Mouse (Mus musculus): ENCODE data around the gene Thbs1. TPM values are rescaled to one million over a fixed set of nuclear protein-coding genes. Genes with fewer than 3 reads are reported as not detected.

The Thbs1 gene
- polyA plus RNA-seq, 1 experiment, result 126 TPM

- TF ChIP-seq CEBPB (IDR thresholded peaks at IDR 0.05; ENCODE audit: low read depth), result peak; percentile 26
- TF ChIP-seq CTCF (IDR thresholded peaks at IDR 0.05; ENCODE audit: control insufficient read depth, insufficient read depth, insufficient read length), result no peak
- no peak for TF ChIP-seq FOSL1 (IDR thresholded peaks at IDR 0.05; ENCODE audit: insufficient read depth, low read length, poor library complexity, severe bottlenecking)
- no peak for TF ChIP-seq MYOG (IDR thresholded peaks at IDR 0.05; ENCODE audit: control insufficient read depth, extremely low read depth, insufficient read length)
- no peak for TF ChIP-seq MYOD1 (IDR thresholded peaks at IDR 0.05; ENCODE audit: control insufficient read depth, insufficient read length, low read depth)
- TF ChIP-seq MAX (IDR thresholded peaks at IDR 0.05), result no peak
- no peaks in the 10 kb centered on the region for H3K79me2 ChIP-seq (ENCODE audit: control insufficient read depth, insufficient read depth)
- H3K36me3 ChIP-seq (ENCODE audit: control insufficient read depth, insufficient read depth), result no peaks in the 10 kb centered on the region
- peaks cover 3% of the 10 kb centered on the region for H3K27me3 ChIP-seq (ENCODE audit: control insufficient read depth, insufficient read depth, insufficient read length)
- no peaks in the 10 kb centered on the region for H3K79me3 ChIP-seq (ENCODE audit: low read depth)
- H3K4me3 ChIP-seq (ENCODE audit: insufficient read depth, poor library complexity, severe bottlenecking), result no peak overlapping the region
- H3ac ChIP-seq (ENCODE audit: control insufficient read depth, insufficient read length, low read depth), result no peak overlapping the region
Observed at GRCm38 (mm10) chr2:118149855-118150563, 38.3 kb downstream of the Thbs1 start.

- no peak overlapping the region for H3ac ChIP-seq (ENCODE audit: control insufficient read depth, insufficient read length, low read depth)
Observed at GRCm38 (mm10) chr2:118158095-118158494, 46.4 kb downstream of the Thbs1 start.

GRCm38 (mm10) chr2:118159126-118159525, 47.5 kb downstream of the Thbs1 start:
- no peak for TF ChIP-seq USF1 (IDR thresholded peaks at IDR 0.05; ENCODE audit: low read depth)
- no peak for TF ChIP-seq MYOD1 (IDR thresholded peaks at IDR 0.05; ENCODE audit: control insufficient read depth, insufficient read length, low read depth)
- no peak for TF ChIP-seq FOSL1 (IDR thresholded peaks at IDR 0.05; ENCODE audit: insufficient read depth, low read length, poor library complexity, severe bottlenecking)
- TF ChIP-seq CEBPB (IDR thresholded peaks at IDR 0.05; ENCODE audit: low read depth), result no peak
- TF ChIP-seq MYOG (IDR thresholded peaks at IDR 0.05; ENCODE audit: control insufficient read depth, extremely low read depth, insufficient read length), result no peak
- TF ChIP-seq CTCF (IDR thresholded peaks at IDR 0.05; ENCODE audit: control insufficient read depth, insufficient read depth, insufficient read length), result no peak
- TF ChIP-seq MAX (IDR thresholded peaks at IDR 0.05), result no peak
- H3K4me3 ChIP-seq (ENCODE audit: insufficient read depth, poor library complexity, severe bottlenecking), result no peak overlapping the region
- no peaks in the 10 kb centered on the region for H3K79me2 ChIP-seq (ENCODE audit: control insufficient read depth, insufficient read depth)
- no peaks in the 10 kb centered on the region for H3K79me3 ChIP-seq (ENCODE audit: low read depth)
- H3ac ChIP-seq (ENCODE audit: control insufficient read depth, insufficient read length, low read depth), result no peak overlapping the region
- no peaks in the 10 kb centered on the region for H3K36me3 ChIP-seq (ENCODE audit: control insufficient read depth, insufficient read depth)
- peaks cover 3% of the 10 kb centered on the region for H3K27me3 ChIP-seq (ENCODE audit: control insufficient read depth, insufficient read depth, insufficient read length)

More at GRCm38 (mm10) chr2:118158095-118158494, 46.4 kb downstream of the Thbs1 start:
- TF ChIP-seq CTCF (IDR thresholded peaks at IDR 0.05; ENCODE audit: control insufficient read depth, insufficient read depth, insufficient read length) (no peak), FOSL1 (IDR thresholded peaks at IDR 0.05; ENCODE audit: insufficient read depth, low read length, poor library complexity, severe bottlenecking) (no peak), MYOG (IDR thresholded peaks at IDR 0.05; ENCODE audit: control insufficient read depth, extremely low read depth, insufficient read length) (no peak), CEBPB (IDR thresholded peaks at IDR 0.05; ENCODE audit: low read depth) (no peak), MAX (IDR thresholded peaks at IDR 0.05) (no peak), USF1 (IDR thresholded peaks at IDR 0.05; ENCODE audit: low read depth) (no peak), MYOD1 (IDR thresholded peaks at IDR 0.05; ENCODE audit: control insufficient read depth, insufficient read length, low read depth) (no peak)
- H3K27me3 ChIP-seq (ENCODE audit: control insufficient read depth, insufficient read depth, insufficient read length), result peaks cover 3% of the 10 kb centered on the region
- no peaks in the 10 kb centered on the region for H3K79me3 ChIP-seq (ENCODE audit: low read depth)
- no peaks in the 10 kb centered on the region for H3K79me2 ChIP-seq (ENCODE audit: control insufficient read depth, insufficient read depth)
- H3K4me3 ChIP-seq (ENCODE audit: insufficient read depth, poor library complexity, severe bottlenecking), result no peak overlapping the region
- H3K36me3 ChIP-seq (ENCODE audit: control insufficient read depth, insufficient read depth), result no peaks in the 10 kb centered on the region

- Histone ChIP-seq H3K27me3 (ENCODE audit: control insufficient read depth, insufficient read depth, insufficient read length) (no peaks in the 10 kb centered on the region), H3K79me2 (ENCODE audit: control insufficient read depth, insufficient read depth) (no peaks in the 10 kb centered on the region), H3K79me3 (ENCODE audit: low read depth) (no peaks in the 10 kb centered on the region), H3K4me3 (ENCODE audit: insufficient read depth, poor library complexity, severe bottlenecking) (no peak overlapping the region), H3K36me3 (ENCODE audit: control insufficient read depth, insufficient read depth) (no peaks in the 10 kb centered on the region), H3ac (ENCODE audit: control insufficient read depth, insufficient read length, low read depth) (no peak overlapping the region)
- TF ChIP-seq MYOD1 (IDR thresholded peaks at IDR 0.05; ENCODE audit: control insufficient read depth, insufficient read length, low read depth) (no peak), USF1 (IDR thresholded peaks at IDR 0.05; ENCODE audit: low read depth) (no peak)
Observed at GRCm38 (mm10) chr2:118160547-118160946, 48.9 kb downstream of the Thbs1 start.

DNA sequence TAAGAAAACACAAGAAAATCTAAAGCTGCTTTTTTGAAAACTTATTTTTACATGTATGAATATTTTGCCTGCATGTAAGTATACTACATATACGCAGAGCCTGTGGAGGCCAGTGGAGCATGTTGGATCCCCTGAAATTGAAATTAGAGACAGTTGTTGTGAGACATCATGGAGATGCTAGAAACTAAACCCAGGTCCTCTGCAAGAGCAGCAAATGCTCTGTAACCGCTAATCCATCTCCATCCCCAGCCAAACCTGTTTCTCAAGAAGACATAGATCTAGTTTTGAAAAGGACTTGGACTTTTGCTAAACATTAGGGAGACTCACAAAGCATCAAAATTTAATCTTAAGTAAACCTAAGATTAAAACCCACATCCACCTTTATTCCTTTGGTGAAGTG, 49.3 kb downstream of the Thbs1 start:
- Histone ChIP-seq H3K4me3 (ENCODE audit: insufficient read depth, poor library complexity, severe bottlenecking) (no peak overlapping the region), H3K79me3 (ENCODE audit: low read depth) (no peaks in the 10 kb centered on the region), H3K36me3 (ENCODE audit: control insufficient read depth, insufficient read depth) (no peaks in the 10 kb centered on the region), H3K79me2 (ENCODE audit: control insufficient read depth, insufficient read depth) (no peaks in the 10 kb centered on the region), H3K27me3 (ENCODE audit: control insufficient read depth, insufficient read depth, insufficient read length) (no peaks in the 10 kb centered on the region), H3ac (ENCODE audit: control insufficient read depth, insufficient read length, low read depth) (no peak overlapping the region)
- TF ChIP-seq CEBPB (IDR thresholded peaks at IDR 0.05; ENCODE audit: low read depth), result no peak
- TF ChIP-seq MYOG (IDR thresholded peaks at IDR 0.05; ENCODE audit: control insufficient read depth, extremely low read depth, insufficient read length), result no peak
- no peak for TF ChIP-seq FOSL1 (IDR thresholded peaks at IDR 0.05; ENCODE audit: insufficient read depth, low read length, poor library complexity, severe bottlenecking)

DNA sequence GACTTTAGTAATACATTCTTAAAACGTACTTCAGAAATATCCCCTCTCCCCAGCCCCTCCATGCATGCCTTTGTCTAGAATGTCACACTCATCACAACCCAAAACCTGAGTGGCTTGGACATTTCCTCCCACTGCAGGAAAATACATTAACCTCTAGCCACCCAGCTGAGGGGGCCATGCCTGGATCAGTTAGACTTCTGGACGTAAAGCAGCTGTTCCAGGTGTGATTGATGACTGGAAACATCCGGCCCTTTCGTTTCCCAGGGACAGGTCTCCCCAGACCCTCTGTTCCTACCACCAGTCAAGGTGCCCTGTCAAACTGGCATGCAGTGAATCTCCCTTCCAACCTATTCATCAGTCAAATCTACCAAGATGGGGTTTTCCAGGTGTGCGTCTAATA, 50.8 kb downstream of the Thbs1 start:
- H3K27me3 ChIP-seq (ENCODE audit: control insufficient read depth, insufficient read depth, insufficient read length), result no peaks in the 10 kb centered on the region
- no peaks in the 10 kb centered on the region for H3K36me3 ChIP-seq (ENCODE audit: control insufficient read depth, insufficient read depth)
- no peak overlapping the region for H3K4me3 ChIP-seq (ENCODE audit: insufficient read depth, poor library complexity, severe bottlenecking)
- no peak overlapping the region for H3ac ChIP-seq (ENCODE audit: control insufficient read depth, insufficient read length, low read depth)
- H3K79me3 ChIP-seq (ENCODE audit: low read depth), result no peaks in the 10 kb centered on the region
- no peaks in the 10 kb centered on the region for H3K79me2 ChIP-seq (ENCODE audit: control insufficient read depth, insufficient read depth)
- TF ChIP-seq FOSL1 (IDR thresholded peaks at IDR 0.05; ENCODE audit: insufficient read depth, low read length, poor library complexity, severe bottlenecking), result no peak
- TF ChIP-seq USF1 (IDR thresholded peaks at IDR 0.05; ENCODE audit: low read depth), result no peak
- no peak for TF ChIP-seq CTCF (IDR thresholded peaks at IDR 0.05; ENCODE audit: control insufficient read depth, insufficient read depth, insufficient read length)
- TF ChIP-seq MYOG (IDR thresholded peaks at IDR 0.05; ENCODE audit: control insufficient read depth, extremely low read depth, insufficient read length), result no peak
- TF ChIP-seq CEBPB (IDR thresholded peaks at IDR 0.05; ENCODE audit: low read depth), result no peak

All from C2C12 (cell line).